Mouse (Mus musculus) cortical plate, adult 2 months (tissue): ENCODE data around the gene Fggy. TPM values are rescaled to one million over a fixed set of nuclear protein-coding genes. Genes with fewer than 3 reads are reported as not detected.

ENCODE experiments used
- H3K27ac ChIP-seq: fragments of 200-500 bp; 2 replicates; pipeline ENCODE4 v1.5.1; 2012; ENCODE audit warnings: low read length, control low read depth, inconsistent platforms; ENCODE audit not compliant: insufficient read depth
- H3K4me1 ChIP-seq: fragments of 200-500 bp; 2 replicates; pipeline ENCODE4 v1.6.1; 2011; ENCODE audit warnings: low read length; ENCODE audit not compliant: control insufficient read depth, insufficient read depth
- H3K4me3 ChIP-seq: fragments of 200-500 bp; 2 replicates; pipeline ENCODE4 v1.5.1; 2011; ENCODE audit warnings: mild to moderate bottlenecking, low read length, control low read depth; ENCODE audit not compliant: insufficient read depth
- CTCF ChIP-seq: fragments of 200-500 bp; IDR thresholded peaks from 2 replicates; pipeline ENCODE4 v1.5.1; 2011; ENCODE audit warnings: mild to moderate bottlenecking, control low read depth, low read length; ENCODE audit not compliant: insufficient read depth; ENCODE audit errors: extremely low read depth
- POLR2A ChIP-seq: fragments of 200-500 bp; IDR thresholded peaks from 2 replicates; pipeline ENCODE4 v1.6.1; 2011; ENCODE audit warnings: mild to moderate bottlenecking, low read length, control low read depth; ENCODE audit not compliant: insufficient read depth; ENCODE audit errors: extremely low read depth
- polyA plus RNA-seq: library from polyadenylated mRNA; depleted of rRNA; stranded (reverse); fragments of >200 nt; gene quantifications from 2 replicates; pipeline ENCODE4 v1.2.3, GENCODE M21; 2012; rRNA removed

Gene Fggy
- 14.4 and 16.5 TPM in 2 replicates for polyA plus RNA-seq

GRCm38 (mm10) chr4:95557333-95557956, at the start of gene Fggy:
Fggy (plus strand) TSS chr4:95557507.
- peak within 1 kb of the TSS; percentile 69 for H3K27ac ChIP-seq
- peak within 1 kb of the TSS; percentile 33 for H3K4me3 ChIP-seq
- TF ChIP-seq CTCF (no peak), POLR2A (peak; percentile 96)
- H3K4me1 ChIP-seq: peaks cover 3% of the 10 kb centered on the region

- no peak overlapping the region for H3K27ac ChIP-seq
- no peaks in the 10 kb centered on the region for H3K4me1 ChIP-seq
- TF ChIP-seq POLR2A (no peak), CTCF (no peak)
Observed at GRCm38 (mm10) chr4:95507946-95508311, 49.4 kb upstream of the Fggy start.

GRCm38 (mm10) chr4:95518382-95518781, 38.9 kb upstream of the Fggy start:
- Histone ChIP-seq H3K4me1 (no peaks in the 10 kb centered on the region), H3K27ac (no peak overlapping the region), H3K4me3 (no peak overlapping the region)
- TF ChIP-seq POLR2A (no peak), CTCF (no peak)

More at GRCm38 (mm10) chr4:95507946-95508311, 49.4 kb upstream of the Fggy start:
- H3K4me3 ChIP-seq: no peak overlapping the region

DNA sequence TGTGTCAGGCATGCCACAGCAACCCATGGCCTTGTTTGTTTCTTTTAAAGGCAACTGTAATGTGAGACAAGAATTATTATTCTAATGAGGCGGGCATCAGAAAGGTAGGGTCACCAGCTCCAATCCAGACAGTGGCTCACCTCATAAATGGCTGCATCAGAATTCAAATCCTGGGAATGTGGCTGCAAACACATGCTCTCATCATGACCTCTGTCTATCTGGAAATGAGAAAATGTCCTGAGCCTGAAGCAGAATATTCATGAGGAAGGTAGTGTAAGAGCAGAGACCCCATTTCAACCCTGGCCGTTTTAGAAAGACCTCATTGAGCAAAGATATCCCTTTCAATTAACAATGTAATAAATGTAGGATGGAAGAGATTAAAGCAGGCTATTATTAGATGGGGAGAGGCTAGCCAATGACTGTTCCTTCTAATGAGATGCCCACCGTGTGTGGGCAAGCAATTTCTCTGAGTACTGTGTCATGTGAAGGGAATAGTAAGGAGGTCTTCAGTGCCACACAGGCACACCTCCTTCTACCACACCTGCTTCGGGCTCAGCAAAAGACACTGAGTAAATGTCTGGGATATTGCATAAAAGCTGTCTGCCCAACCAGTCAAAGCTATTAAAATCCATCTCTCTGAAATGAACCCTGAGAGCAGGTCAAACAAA, 37.2 kb upstream of the Fggy start:
- Histone ChIP-seq H3K4me1 (no peaks in the 10 kb centered on the region), H3K27ac (no peak overlapping the region), H3K4me3 (no peak overlapping the region)
- no peak for TF ChIP-seq POLR2A
- no peak for TF ChIP-seq CTCF

- no peak overlapping the region for H3K4me3 ChIP-seq
- TF ChIP-seq CTCF (no peak), POLR2A (no peak)
- H3K27ac ChIP-seq: no peak overlapping the region
- no peaks in the 10 kb centered on the region for H3K4me1 ChIP-seq
Observed at GRCm38 (mm10) chr4:95520643-95521032, 36.7 kb upstream of the Fggy start.

- TF ChIP-seq POLR2A (no peak), CTCF (no peak)
- Histone ChIP-seq H3K4me3 (no peak overlapping the region), H3K4me1 (no peaks in the 10 kb centered on the region), H3K27ac (no peak overlapping the region)
Observed at GRCm38 (mm10) chr4:95526588-95526987, 30.7 kb upstream of the Fggy start.

GRCm38 (mm10) chr4:95530757-95531156, 26.6 kb upstream of the Fggy start:
- H3K4me3 ChIP-seq: no peak overlapping the region
- no peak overlapping the region for H3K27ac ChIP-seq
- no peaks in the 10 kb centered on the region for H3K4me1 ChIP-seq
- no peak for TF ChIP-seq POLR2A
- TF ChIP-seq CTCF: no peak

- TF ChIP-seq CTCF (no peak), POLR2A (no peak)
- Histone ChIP-seq H3K27ac (no peak overlapping the region), H3K4me1 (no peaks in the 10 kb centered on the region), H3K4me3 (no peak overlapping the region)
Observed at GRCm38 (mm10) chr4:95533946-95534345, 23.4 kb upstream of the Fggy start.

DNA sequence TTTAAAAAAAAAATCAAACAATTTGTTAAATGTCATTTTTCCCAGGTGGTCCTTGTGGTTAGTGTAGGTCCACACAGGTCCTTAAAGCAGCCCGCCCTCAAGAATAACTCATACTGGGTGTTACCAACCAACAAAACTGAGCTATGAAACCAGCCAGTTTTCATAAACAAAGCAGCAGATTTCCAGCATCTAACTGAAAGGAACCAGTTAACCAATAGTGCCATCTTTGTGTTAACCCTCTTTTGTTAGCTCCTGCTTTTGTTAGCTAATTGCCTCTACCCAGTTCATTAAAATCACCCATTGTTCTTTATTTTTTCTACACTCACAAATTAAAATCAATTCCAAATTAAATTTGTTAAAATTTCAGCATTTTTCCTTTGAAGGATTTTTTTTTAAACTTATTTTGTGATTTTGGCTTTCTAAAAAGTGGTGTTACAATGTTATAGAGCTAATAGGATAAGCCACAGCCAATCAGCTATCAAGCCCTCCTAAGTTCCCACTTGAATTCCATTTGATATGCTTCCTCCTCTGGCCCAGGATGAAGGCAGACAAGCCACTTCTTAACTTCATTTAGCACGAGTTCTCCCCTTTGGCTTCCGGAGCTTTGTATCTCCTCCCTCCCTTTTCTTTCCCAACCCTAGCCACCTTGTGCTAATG, 15.8 kb upstream of the Fggy start:
- TF ChIP-seq POLR2A (no peak), CTCF (no peak)
- H3K4me1 ChIP-seq: no peaks in the 10 kb centered on the region

DNA sequence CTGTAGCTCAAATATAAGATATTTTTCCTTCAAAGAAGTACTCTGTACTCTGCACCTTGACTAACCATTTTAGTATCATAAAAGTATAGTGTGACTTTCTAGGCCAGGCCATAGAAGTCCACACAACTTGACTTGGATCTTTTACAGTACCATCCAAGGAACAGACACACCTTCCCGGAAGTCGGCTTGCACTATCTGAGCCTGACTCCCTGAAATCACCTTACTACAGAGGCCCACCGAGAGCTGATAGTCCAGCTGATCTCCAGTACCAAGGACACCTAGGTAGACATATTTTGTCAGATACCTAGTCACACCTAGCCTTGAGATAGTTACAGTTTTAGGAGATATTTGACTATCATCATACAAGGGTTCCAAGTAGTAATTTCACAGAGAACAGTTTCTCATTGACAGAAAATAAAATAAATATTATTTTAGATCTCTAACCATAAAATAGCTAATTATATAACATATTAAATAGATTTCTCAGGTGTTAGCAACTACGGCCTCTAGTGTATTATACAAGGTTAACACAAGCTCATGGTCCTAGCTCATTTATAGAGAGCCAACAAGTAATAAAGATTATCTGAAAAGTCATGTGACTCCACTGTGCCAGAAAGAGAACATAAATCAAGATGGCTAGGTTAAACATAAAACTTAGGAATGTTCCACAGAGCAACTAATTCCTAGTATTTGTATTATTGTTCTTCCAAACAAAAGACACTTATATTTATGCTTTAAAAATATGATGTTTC, 15.1 kb upstream of the Fggy start:
- Histone ChIP-seq H3K27ac (no peak overlapping the region), H3K4me1 (no peaks in the 10 kb centered on the region), H3K4me3 (no peak overlapping the region)
- TF ChIP-seq CTCF (no peak), POLR2A (no peak)

More for the DNA sequence above, 15.8 kb upstream of the Fggy start:
- no peak overlapping the region for H3K4me3 ChIP-seq
- H3K27ac ChIP-seq: no peak overlapping the region
